Mouse (Mus musculus): ENCODE data around the gene Dpy30. TPM values are rescaled to one million over a fixed set of nuclear protein-coding genes. Genes with fewer than 3 reads are reported as not detected.

Dpy30 gene
- total RNA-seq, 2 experiments from 2014 or later: 42.6 to 45.6 TPM

DNA sequence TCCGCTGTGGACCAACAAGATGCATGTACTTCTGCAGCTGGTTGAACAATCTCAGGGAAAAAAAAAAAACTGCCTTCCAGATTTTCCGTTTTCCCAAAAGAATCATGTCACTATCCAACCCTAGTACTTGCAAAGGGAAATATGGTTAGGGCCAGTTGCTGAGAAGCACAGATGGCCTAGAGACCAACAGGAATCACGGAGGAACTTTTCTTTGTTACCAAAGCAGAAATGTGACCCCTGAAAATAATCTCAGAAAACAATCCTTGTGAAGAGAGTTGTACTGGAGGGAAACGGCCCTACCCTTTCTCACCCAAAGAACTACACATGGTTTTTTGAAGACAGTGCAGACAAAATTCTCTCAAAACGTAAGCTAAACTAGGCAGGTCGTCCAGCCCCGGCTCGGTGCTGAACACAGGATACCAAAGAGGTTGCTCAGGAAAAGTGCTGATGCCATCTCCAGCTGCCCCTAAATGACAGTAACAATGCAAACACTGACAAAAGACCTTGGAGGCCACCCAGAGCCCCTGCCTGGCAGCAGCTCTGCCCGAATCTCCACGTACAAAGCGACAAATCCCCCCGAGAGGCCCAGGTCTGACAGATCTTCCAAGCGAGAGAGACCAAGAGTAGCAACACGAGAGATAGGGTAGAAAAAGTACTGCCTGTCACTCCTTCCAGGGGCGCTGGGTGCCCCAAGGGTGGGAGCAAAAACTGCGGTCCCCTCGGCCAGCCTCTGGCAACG lies 29.9 kb downstream of the Dpy30 start:
- DNase-seq (ENCODE audit: extremely low spot score in 1 of 2, low spot score in 2 of 2): peak; percentile 26
- intact Hi-C loops (cut with DNase I): loop anchor here (2.0 kb wide), 1 partner anchor 45 kb away; the partner anchor contains the start of gene Spast
- peak overlapping the region; percentile 78 for H3K27ac ChIP-seq
- no peak for TF ChIP-seq CTCF (IDR thresholded peaks at IDR 0.05)
- peak overlapping the region; percentile 78 for H3K4me3 ChIP-seq

DNA sequence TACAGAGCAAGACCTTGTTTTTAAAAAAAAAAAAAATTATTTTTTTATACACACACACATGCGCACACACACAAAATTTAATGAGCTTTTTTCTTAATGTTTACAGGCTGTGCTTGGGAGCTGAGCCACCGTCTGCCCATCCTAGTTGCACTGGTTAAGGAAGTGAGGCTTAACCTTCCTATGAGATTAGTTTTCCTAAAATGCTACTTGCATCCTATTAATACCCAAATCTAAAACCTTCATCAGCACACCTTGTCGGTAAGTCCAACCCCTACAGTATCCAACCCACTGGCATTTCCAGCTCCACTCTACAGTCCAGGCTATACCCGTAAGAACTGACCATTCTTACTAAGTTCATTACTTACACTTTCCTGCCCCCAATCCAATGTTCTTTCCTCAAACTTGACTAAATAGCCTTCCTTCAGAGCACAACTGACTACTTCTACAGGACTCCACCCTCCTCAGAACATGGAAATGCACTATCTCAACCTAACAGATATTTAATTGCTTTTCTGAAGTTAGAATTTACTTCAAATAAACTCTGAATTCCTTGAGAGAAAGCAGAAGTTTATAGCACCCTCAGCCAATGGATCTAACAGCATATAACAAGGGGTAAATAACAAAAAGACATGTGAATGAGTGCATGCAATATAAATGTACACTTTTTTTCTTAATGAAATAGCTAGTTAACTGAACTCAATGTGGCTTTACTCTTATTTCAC lies 31.9 kb downstream of the Dpy30 start:
- H3K4me3 ChIP-seq: no peak overlapping the region
- no peak for DNase-seq (ENCODE audit: extremely low spot score in 1 of 2, low spot score in 2 of 2)
- no peak for TF ChIP-seq CTCF (IDR thresholded peaks at IDR 0.05)
- no peak overlapping the region for H3K27ac ChIP-seq
- intact Hi-C loops (cut with DNase I): no loop called here

DNA sequence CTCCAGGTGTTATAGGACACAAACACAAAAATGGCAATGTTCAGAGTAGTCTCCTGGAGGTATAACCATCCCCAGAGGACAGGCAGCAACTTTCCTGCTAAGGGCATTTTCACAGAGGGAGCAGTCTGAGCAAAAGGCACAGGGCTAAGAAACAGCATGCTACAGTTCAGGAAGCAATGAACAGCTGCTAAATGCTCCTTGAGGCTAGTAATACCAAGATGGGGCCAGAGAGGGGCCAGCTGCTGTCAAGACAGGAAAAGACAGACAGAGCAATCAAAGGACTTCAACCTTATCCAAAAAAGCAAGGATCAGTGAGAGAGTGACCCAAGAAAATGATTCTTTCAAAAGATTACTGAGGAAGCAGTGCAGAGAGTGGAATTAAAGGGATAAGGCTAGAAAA lies 32.9 kb downstream of the Dpy30 start:
- intact Hi-C loops (cut with DNase I): no loop called here
- Histone ChIP-seq H3K4me3 (no peak overlapping the region), H3K27ac (no peak overlapping the region)
- DNase-seq (ENCODE audit: extremely low spot score in 1 of 2, low spot score in 2 of 2): no peak
- TF ChIP-seq CTCF (IDR thresholded peaks at IDR 0.05): no peak

DNA sequence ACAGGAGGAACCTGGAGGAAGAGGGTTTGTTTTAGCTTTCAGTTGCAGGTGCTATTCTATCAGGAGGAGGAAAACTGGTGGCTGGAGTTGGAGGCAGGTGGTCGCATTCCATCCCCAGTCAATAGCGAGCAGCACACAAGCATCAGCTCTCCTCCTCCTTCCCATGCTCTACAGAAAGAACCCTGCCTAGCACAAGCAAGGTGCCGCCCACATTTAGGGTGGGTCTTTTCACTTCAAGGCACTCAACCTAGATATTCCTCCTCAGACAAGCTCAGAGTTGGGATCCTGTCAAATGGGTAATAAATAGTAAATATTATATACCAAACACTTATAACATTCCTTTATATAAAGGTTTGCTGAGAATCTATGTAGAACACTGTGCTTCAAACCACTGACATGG lies 33.5 kb downstream of the Dpy30 start:
- no peak for TF ChIP-seq CTCF (IDR thresholded peaks at IDR 0.05)
- DNase-seq (ENCODE audit: extremely low spot score in 1 of 2, low spot score in 2 of 2): no peak
- intact Hi-C loops (cut with DNase I): no loop called here

DNA sequence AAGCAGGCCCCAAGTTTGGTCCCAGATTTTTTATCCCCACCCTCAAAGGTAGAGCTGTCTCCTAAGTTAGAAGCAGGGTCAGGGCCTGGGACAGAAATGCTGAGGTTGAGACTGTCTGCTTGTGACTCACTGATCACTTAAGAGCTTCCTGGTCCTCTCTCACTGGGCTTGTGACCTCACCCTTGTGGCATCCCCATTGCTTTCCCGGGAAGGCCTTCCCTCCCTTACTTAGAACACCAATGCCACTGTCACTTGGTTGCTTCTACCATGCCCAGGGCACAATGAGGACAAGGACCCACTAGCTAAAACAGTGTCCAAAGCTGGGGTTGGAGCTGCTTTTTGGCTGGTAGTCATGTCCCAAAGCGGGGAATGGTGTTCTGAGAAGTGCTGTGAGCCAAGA lies 35.1 kb downstream of the Dpy30 start:
- intact Hi-C loops (cut with DNase I): no loop called here

More for the DNA sequence above, 33.5 kb downstream of the Dpy30 start:
- Histone ChIP-seq H3K4me3 (no peak overlapping the region), H3K27ac (no peak overlapping the region)

DNA sequence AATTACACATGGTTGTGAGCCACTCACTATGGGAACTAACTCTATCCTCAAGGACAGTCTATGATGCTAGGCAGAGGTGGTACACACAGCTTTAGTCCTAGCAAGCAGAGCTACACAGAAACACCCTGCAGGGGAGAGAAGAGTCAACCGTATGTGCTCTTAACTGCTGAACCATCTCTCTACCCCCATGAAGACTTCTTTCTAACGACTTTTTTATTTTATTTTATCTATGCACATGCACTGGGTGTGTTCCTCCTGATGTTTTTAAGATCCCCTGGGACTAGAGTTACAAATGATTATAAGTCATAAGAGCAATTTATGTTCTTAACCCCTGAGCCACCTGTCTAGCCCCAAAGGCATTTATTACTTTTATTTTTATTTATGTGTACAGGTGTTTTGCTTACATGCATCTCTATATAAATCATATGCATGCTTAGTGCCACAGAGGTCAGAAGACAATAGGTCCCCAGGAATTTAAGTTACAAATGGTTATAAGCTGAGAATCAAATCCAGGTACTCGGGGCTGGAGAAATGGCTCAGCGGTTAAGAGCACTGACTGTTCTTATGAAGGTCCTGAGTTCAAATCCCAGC lies 37.5 kb downstream of the Dpy30 start:
- no peak for TF ChIP-seq CTCF (IDR thresholded peaks at IDR 0.05)
- intact Hi-C loops (cut with DNase I): no loop called here

More for the DNA sequence above, 35.1 kb downstream of the Dpy30 start:
- no peak overlapping the region for H3K27ac ChIP-seq
- no peak overlapping the region for H3K4me3 ChIP-seq
- TF ChIP-seq CTCF (IDR thresholded peaks at IDR 0.05): no peak
- DNase-seq (ENCODE audit: extremely low spot score in 1 of 2, low spot score in 2 of 2): no peak

DNA sequence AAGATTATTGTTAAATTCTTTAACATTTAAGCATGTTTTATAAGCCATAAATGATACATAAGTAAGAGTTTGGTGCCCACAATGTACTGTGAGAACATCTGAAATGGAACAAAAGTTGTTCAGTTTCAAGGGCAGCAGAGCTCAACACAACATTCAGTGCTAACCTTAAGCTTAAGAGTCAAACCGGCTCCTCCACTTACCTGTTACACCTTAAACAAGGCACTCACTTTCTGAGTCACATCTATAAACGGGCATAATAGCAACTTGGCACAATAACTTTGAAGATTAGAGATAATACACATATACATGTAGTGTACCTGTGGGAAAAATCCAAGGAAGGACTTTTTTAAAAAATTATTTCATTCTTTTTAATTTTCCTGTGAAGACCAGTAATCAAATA lies 38.0 kb downstream of the Dpy30 start:
- intact Hi-C loops (cut with DNase I): no loop called here
- no peak for TF ChIP-seq CTCF (IDR thresholded peaks at IDR 0.05)

More for the DNA sequence above, 37.5 kb downstream of the Dpy30 start:
- Histone ChIP-seq H3K4me3 (no peak overlapping the region), H3K27ac (no peak overlapping the region)
- no peak for DNase-seq (ENCODE audit: extremely low spot score in 1 of 2, low spot score in 2 of 2)

DNA sequence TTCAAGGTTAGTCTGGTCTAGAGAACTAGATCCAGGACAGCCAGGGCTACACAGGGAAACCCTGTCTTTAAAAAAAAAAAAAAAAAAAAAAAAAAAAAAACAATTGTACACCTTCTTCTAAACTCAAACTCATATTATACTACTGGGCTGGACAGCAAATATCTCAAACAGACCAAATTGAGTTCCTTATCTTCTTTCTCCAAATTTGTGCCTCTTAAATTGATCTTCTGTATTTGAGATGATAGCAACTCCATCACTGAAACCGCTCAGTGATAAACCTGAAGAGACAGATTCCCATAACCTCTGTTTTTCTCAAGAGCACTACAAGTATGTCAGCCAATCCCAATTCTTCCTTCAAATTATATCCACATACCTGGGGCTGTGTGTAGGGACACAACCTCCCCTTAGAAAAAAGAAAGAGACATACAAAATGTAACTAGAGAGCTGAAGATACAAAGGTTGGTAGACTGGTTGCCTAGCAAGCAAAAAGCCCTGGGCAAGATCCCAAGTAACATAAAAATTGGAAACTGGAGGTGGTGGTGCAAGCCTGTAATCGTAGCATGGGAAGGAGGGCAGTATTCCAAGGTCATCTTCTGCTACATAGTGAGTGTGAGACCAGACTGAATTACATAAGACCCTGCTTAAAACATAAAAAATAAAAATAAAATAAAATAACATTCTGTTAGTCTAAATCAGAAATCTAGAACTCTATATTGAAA lies 39.2 kb downstream of the Dpy30 start:
- H3K27ac ChIP-seq: no peak overlapping the region

More for the DNA sequence above, 38.0 kb downstream of the Dpy30 start:
- Histone ChIP-seq H3K27ac (no peak overlapping the region), H3K4me3 (no peak overlapping the region)
- no peak for DNase-seq (ENCODE audit: extremely low spot score in 1 of 2, low spot score in 2 of 2)

DNA sequence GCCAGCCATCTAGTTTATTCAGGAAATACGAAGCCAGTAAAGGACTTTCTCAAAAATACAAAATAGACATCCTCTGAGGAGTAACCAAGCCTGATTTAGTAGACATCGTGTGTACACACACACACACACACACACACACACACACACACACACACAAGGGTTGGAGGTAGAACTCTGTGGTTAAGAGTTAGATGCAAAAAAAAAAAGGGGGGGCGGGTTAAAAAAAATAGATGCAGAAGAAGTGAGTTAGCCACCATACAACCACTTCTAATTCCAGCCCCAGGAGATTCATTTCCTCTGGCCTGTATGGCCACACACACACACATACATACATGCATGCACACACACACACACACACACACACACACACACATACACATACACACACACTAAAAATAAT lies 41.7 kb downstream of the Dpy30 start:
- Histone ChIP-seq H3K27ac (no peak overlapping the region), H3K4me3 (no peak overlapping the region)
- no peak for TF ChIP-seq CTCF (IDR thresholded peaks at IDR 0.05)
- no peak for DNase-seq (ENCODE audit: extremely low spot score in 1 of 2, low spot score in 2 of 2)
- intact Hi-C loops (cut with DNase I): no loop called here

More for the DNA sequence above, 39.2 kb downstream of the Dpy30 start:
- intact Hi-C loops (cut with DNase I): no loop called here
- no peak for TF ChIP-seq CTCF (IDR thresholded peaks at IDR 0.05)
- no peak overlapping the region for H3K4me3 ChIP-seq
- DNase-seq (ENCODE audit: extremely low spot score in 1 of 2, low spot score in 2 of 2): no peak

DNA sequence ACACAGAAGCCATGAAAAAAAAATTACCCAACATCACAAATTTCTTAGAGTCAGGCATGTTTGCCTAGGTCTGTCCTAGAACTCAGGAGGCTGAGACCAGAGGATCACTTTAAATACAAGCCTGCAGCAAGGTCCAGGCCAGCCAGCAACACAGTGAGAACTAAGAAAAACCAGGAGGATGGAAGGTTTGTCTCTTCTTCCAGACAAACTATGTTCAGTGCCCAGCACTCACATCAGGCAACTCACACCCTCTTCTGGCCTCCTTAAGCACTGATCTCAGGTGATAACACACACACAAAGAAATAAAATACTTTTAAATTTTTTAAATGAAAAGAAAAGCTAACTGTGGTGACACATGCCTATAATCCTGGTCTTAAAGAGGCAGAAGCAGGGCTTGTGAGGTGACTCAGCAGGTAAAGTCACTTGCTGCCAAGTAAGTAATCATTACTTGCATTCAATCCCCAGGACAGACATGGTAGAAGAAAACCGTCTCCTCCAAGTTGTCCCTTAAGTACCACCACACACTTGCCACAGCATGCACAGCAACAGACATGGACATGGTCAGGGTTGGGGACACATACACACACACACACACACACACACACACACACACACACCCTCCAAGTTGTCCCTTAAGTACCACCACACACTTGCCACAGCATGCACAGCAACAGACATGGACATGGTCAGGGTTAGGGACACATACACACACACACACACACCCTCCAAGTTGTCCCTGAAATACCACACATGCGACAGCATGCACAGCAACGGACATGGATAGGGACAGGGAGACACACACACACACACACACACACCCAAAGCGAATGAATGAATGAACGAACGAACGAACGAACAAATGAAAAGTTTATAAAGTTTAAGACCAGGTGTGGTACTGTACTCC lies 44.5 kb downstream of the Dpy30 start:
- Histone ChIP-seq H3K27ac (no peak overlapping the region), H3K4me3 (no peak overlapping the region)
- no peak for TF ChIP-seq CTCF (IDR thresholded peaks at IDR 0.05)
- DNase-seq (ENCODE audit: extremely low spot score in 1 of 2, low spot score in 2 of 2): no peak
- intact Hi-C loops (cut with DNase I): no loop called here

DNA sequence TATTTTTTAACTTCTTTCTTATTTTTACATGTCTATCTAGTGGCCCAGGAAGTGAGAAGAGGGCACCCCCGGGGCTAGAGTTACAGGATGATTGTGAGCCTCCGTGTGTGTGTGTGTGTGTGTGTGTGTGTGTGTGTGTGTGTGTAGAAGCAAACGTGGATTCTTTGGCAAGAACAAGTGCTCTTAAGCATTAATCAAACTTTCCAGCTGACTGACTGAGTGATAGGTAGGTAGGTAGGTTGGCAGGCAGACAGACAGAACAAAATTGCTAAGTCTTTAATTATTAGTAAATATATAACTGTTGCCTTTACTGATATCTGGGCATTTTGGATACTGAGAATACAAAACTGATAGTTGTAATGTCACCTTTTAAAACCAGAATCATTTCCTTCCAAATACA lies 49.3 kb downstream of the Dpy30 start:
- Histone ChIP-seq H3K27ac (no peak overlapping the region), H3K4me3 (no peak overlapping the region)
- TF ChIP-seq CTCF (IDR thresholded peaks at IDR 0.05): no peak
- intact Hi-C loops (cut with DNase I): no loop called here
- no peak for DNase-seq (ENCODE audit: extremely low spot score in 1 of 2, low spot score in 2 of 2)
